Mouse (Mus musculus) myocyte (in vitro differentiated cells): ENCODE measurements around the gene Clasrp.

Experiments
- E2F4 ChIP-seq: IDR thresholded peaks from one replicate; pipeline ENCODE4 v1.6.1; 2011; ENCODE audit warnings: mild to moderate bottlenecking, control low read depth, moderate library complexity; ENCODE audit not compliant: insufficient read depth
- MYOG ChIP-seq, 3 experiments: IDR thresholded peaks; one replicate each; pipeline ENCODE4 v1.6.1; 2011; ENCODE audit warnings: control low read depth in 2 of 3, low read depth in 2 of 3, mild to moderate bottlenecking in 2 of 3; ENCODE audit not compliant: insufficient read length in 2 of 3, control insufficient read depth in 1 of 3, insufficient read depth in 1 of 3
- POLR2A ChIP-seq: IDR thresholded peaks from one replicate; pipeline ENCODE4 v1.6.1; 2011; ENCODE audit warnings: low read depth, mild to moderate bottlenecking, control low read depth, moderate library complexity; ENCODE audit not compliant: insufficient read length
- POLR2AphosphoS2 ChIP-seq: IDR thresholded peaks from one replicate; pipeline ENCODE4 v1.6.1; 2011; ENCODE audit warnings: low read depth, control low read depth; ENCODE audit not compliant: insufficient read length
- TCF12 ChIP-seq: IDR thresholded peaks from one replicate; pipeline ENCODE4 v1.6.1; 2011; ENCODE audit warnings: mild to moderate bottlenecking, control low read depth; ENCODE audit not compliant: poor library complexity, insufficient read depth, severe bottlenecking

DNA sequence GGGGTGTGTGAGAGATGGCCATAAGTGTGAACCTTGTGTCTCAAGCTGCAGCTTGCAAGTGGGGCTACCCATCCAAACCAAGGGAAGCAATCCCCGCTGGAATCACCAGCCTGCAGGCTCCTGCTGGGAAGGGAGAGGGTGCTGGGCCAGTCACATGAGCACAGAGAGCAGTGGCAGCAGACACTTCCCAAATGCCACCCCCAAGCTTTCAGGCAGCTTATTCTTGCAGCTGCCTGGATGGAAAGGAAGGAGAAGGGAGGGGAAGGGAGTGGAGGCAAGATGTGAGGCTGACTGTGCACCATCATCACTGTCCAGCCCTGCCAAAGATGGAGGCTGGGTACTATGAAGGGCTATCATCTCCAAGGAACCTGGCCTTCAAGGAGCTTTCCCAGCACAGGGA, 50.1 kb downstream of the Clasrp start:
- no peak for TF ChIP-seq MYOG (IDR thresholded peaks at IDR 0.05; ENCODE audit: control insufficient read depth in 1 of 3, insufficient read depth in 1 of 3, insufficient read length in 2 of 3, low read depth in 2 of 3)
- no peak for TF ChIP-seq POLR2A
- no peak for TF ChIP-seq E2F4
- TF ChIP-seq TCF12 = no peak
- no peak for TF ChIP-seq POLR2AphosphoS2
